Mouse (Mus musculus) midbrain, embryonic 11.5 days (tissue): ENCODE measurements around the gene Pes1. TPM values are rescaled to one million over a fixed set of nuclear protein-coding genes. Genes with fewer than 3 reads are reported as not detected.

Experiments
- ATAC-seq: fragments of 200-750 bp; cut with Nextera tagmentation; 2 replicates; pipeline ENCODE4 v1.8.0; 2017; ENCODE audit warnings: moderate TSS enrichment, moderate library complexity; ENCODE audit not compliant: low FRiP score
- DNase-seq: peaks from one replicate; pipeline ENCODE4 v3.0.0; 2015; ENCODE audit warnings: low spot score; ENCODE audit errors: missing footprints
- H3K27ac ChIP-seq: fragments of 300-500 bp; sonication (generic); 2 replicates; pipeline ENCODE4 v1.5.1; 2014; ENCODE audit warnings: low read depth, low read length
- H3K27me3 ChIP-seq: fragments of 300-500 bp; sonication (generic); 2 replicates; pipeline ENCODE4 v1.6.1; 2014; ENCODE audit warnings: mild to moderate bottlenecking, low read length, moderate library complexity, mixed read lengths; ENCODE audit not compliant: control insufficient read depth, insufficient read depth
- H3K36me3 ChIP-seq: fragments of 300-500 bp; sonication (generic); 2 replicates; pipeline ENCODE4 v1.6.1; 2014; ENCODE audit warnings: mild to moderate bottlenecking, low read length, moderate library complexity, mixed read lengths; ENCODE audit not compliant: control insufficient read depth, insufficient read depth
- H3K4me1 ChIP-seq: fragments of 300-500 bp; sonication (generic); 2 replicates; pipeline ENCODE4 v1.6.1; 2014; ENCODE audit warnings: low read length; ENCODE audit not compliant: control insufficient read depth, insufficient read depth
- H3K4me2 ChIP-seq: fragments of 300-500 bp; sonication (generic); 2 replicates; pipeline ENCODE4 v1.6.1; 2014; ENCODE audit warnings: mild to moderate bottlenecking, moderate library complexity
- H3K4me3 ChIP-seq: fragments of 300-500 bp; sonication (generic); 2 replicates; pipeline ENCODE4 v1.5.1; 2014; ENCODE audit warnings: low read depth, low read length
- H3K9ac ChIP-seq: fragments of 300-500 bp; sonication (generic); 2 replicates; pipeline ENCODE4 v1.6.1; 2014; ENCODE audit warnings: low read length
- H3K9me3 ChIP-seq: fragments of 300-500 bp; sonication (generic); 2 replicates; pipeline ENCODE4 v1.6.1; 2016; ENCODE audit warnings: low read length; ENCODE audit not compliant: control insufficient read depth
- WGBS: fragments of 180-500 bp; shearing (Covaris S2); extraction: QIAGEN DNeasy Blood & Tissue Kit; methylation state at CpG from one replicate; pipeline ENCODE4 v1.1.7; 2014; 5-methylcytosine and 5-hydroxymethylcytosine counted together
- polyA plus RNA-seq: library from polyadenylated mRNA; unstranded; fragments of >200 nt; fragmentation: Nextera tagmentation; extraction: Ambion mirVana; gene quantifications from 2 replicates; pipeline ENCODE4 v1.2.1, GENCODE M21; 2014

Pes1 gene
- polyA plus RNA-seq = 73.0 and 80.6 TPM in 2 replicates

DNA sequence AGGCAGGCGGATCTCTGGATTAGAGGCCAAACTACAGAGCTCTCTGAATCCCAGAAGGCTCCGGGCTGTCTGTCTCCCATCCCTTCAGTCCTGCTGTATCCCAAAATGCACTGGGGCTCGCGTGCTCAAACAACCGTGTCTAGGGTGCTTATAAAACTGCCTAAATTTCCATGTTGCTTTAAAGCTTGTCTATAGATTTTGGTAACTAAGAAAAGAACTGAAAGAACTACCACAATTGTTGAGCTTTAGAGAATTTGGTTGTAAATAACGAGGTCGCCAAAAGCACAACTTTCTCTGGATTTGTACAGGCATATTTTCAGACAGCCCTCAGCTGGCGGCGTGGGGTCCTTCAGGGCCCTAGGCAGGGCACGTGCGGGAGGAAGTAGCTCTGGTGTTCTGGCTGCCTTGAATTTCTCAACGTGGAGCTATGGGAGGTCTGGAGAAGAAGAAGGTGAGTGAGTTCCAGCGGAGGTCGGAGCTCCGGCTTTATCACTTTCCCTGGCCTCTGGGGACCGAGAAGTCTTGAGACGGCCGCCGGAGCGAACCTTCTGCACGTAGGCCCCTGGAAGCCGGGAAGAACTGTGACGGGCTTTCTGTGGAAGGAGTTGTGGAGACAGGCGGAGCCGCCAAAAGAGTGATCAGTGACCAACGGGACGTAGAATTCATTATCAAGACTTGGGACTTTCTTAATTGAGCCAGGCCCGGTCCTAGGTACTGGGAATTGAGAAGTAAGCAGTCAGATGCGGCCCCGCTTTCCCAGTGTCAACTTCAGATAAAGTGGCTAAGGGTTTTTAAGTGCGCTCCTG lies at the start of gene Pes1:
Pes1 (plus strand) TSS at position 366 of the 806 bp plus-strand sequence.
- DNase-seq = peak; percentile 98
- Histone ChIP-seq H3K9me3 (no peaks in the 10 kb centered on the region), H3K36me3 (no peaks in the 10 kb centered on the region), H3K9ac (peak within 1 kb of the TSS; percentile 85), H3K27ac (peak within 1 kb of the TSS; percentile 25; the same call in 1 of the 2 replicates), H3K4me3 (peak within 1 kb of the TSS; percentile 78), H3K4me1 (peaks cover 7% of the 10 kb centered on the region), H3K27me3 (no peaks in the 10 kb centered on the region; the same call in 1 of the 2 replicates), H3K4me2 (peak within 1 kb of the TSS; percentile 88)
- ATAC-seq = peak; percentile 95
- under 1% methylated on average over 31 of the region's 31 CpGs for WGBS

DNA sequence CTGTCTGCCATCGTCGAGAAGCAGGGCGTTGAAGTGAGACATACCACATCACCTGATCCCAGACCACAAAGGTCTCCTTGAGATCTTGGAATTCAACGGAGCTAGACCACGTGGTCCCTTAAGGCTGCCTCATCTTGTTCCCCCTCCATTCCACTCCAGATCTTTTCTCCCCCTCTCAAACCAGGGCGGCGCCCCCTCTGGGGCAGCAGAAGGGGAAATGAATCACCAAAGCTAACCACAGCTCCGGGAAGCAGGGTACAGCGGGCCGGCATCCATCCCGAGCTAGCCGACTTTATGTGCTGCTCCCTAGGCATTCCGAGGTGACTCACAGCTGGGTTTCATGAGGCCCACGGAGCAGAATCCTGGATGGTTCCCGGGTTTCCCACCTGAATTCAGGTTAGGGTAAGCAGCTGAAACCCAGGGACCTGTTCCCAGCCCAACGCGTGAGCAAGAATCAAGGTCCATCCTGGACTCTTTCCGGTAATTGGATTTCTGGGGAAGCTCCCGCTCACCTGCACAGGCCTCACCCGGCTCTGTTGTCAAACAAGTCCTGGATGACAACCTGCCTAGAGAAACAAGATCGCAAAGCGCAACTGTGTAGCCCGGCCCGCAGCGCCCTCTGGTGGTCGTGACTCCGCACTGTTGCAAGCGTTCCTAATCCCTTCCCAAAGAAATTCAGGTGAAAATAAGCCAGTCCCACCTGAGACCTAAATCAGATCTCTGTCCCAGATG lies 49.5 kb upstream of the Pes1 start, which contains the start of gene Slc35e4:
Slc35e4 (minus strand) TSS at position 556 of the 732 bp plus-strand sequence.
- Histone ChIP-seq H3K27ac (no peak within 1 kb of the TSS; the same call in 1 of the 2 replicates), H3K4me3 (peak within 1 kb of the TSS; percentile 56), H3K9ac (peak within 1 kb of the TSS; percentile 70), H3K9me3 (no peaks in the 10 kb centered on the region), H3K4me1 (peaks cover 17% of the 10 kb centered on the region), H3K4me2 (peak within 1 kb of the TSS; percentile 89), H3K36me3 (no peaks in the 10 kb centered on the region), H3K27me3 (peaks cover 9% of the 10 kb centered on the region; the same call in 1 of the 2 replicates)
- ATAC-seq (peak; percentile 64), DNase-seq (peak; percentile 99)
- WGBS = under 1% methylated on average over 28 of the region's 28 CpGs

DNA sequence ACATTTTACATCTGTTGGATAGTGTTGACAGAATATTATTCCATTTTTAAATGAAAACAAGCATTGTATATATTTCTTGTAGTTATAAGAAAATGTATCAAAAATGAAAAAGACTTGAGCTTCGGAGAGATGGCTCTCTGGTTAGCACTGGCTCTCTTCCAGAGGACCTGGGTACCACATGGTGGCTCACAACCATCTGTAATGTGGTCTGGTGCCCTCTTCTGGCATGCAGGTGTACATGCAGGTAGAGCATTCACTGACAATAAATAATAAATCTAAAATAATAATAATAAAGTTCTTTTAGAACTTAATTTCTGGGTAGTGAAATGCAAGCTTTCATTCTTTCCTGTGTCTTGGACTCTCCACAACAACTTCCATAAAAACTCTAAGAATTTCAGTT lies 45.0 kb upstream of the Pes1 start:
- Histone ChIP-seq H3K9ac (no peak overlapping the region), H3K9me3 (no peaks in the 10 kb centered on the region), H3K4me3 (no peak overlapping the region), H3K4me1 (0 out of 2 replicates have a peak, but pooled peaks cover 2% of the 10 kb centered on the region), H3K4me2 (no peak overlapping the region), H3K36me3 (peaks cover 4% of the 10 kb centered on the region; the same call in 1 of the 2 replicates), H3K27ac (no peak overlapping the region), H3K27me3 (no peaks in the 10 kb centered on the region)
- ATAC-seq = no peak
- no peak for DNase-seq
- 72% methylated on average over 1 of the region's 1 CpGs for WGBS

DNA sequence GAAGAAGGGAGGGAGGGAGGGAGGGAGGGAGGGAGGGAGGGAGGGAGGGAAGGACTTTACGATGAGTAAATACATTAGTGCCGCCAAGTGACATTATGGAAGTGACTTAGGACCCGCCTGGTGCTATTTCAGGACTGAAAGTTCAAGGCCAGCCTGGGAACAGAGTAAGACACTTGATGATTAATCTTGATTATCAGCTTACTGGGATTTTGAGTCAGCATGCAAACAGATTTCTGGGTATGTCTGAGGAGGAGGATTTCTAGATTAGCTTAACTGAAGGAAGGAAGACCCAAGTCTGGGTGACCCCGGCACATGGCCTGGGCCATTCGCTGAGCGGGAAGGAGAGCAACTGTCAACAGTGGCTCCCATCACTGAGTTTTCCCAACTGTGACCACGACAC lies 43.3 kb upstream of the Pes1 start:
- H3K4me2 ChIP-seq = no peak overlapping the region
- no peak overlapping the region for H3K27ac ChIP-seq
- no peak overlapping the region for H3K4me3 ChIP-seq
- DNase-seq (no peak), ATAC-seq (no peak)
- no peak overlapping the region for H3K9ac ChIP-seq
- H3K4me1 ChIP-seq = no peaks in the 10 kb centered on the region
- H3K36me3 ChIP-seq = peaks cover 4% of the 10 kb centered on the region
- H3K27me3 ChIP-seq = no peaks in the 10 kb centered on the region
- H3K9me3 ChIP-seq = no peaks in the 10 kb centered on the region
- WGBS = 88% methylated on average over 7 of the region's 7 CpGs

DNA sequence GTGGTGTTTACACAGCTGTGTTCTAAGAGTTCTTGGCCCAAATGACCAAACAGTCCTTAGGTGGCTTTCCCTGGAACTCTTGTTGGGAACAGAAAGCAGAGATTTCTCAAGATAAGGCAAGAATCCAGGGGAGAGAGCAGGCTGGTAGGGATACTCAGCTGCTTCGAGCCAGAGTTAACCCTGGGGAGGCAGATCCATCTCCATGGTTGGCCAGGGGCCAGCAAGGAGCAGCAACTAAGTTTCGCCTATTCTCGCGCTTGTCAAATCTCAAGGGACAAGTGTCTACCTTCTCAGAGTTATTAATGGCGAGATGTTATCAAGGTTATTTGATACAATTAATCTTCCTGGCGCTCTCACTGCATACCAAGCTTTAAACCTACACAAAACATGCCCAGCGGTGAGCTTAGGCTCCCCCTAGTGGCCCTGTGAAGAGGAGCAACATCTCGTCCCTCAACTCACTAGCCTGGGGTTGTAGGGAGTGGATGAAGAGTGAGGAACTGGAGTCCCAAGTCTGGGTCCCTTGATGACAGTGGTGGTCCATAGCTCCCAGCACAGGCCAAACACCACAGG lies 42.4 kb upstream of the Pes1 start:
- Histone ChIP-seq H3K9ac (no peak overlapping the region), H3K4me3 (no peak overlapping the region), H3K9me3 (no peaks in the 10 kb centered on the region), H3K4me1 (no peaks in the 10 kb centered on the region), H3K27ac (no peak overlapping the region), H3K27me3 (no peaks in the 10 kb centered on the region), H3K4me2 (no peak overlapping the region), H3K36me3 (peaks cover 4% of the 10 kb centered on the region)
- WGBS = 38% methylated on average over 8 of the region's 8 CpGs
- ATAC-seq (no peak), DNase-seq (peak; percentile 86)

DNA sequence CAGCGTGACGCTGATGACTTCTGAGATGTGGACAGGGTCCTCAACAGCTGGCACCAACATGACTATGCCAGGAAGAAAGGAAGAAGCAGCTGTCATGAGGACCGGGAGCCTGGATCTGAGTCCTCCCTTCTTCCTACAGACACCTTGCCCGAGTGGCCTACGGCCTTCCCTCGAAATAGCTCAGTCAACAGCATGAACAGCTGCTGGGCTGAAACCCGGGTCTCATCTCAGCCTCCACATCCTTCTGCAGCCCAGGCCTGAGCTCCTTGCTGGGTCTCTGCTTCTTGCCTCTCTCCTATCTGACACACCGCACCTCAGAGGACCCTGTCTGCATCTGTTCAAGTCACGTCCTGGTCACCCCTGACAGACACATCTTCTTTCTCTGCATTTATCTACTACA lies 41.7 kb upstream of the Pes1 start:
- 87% methylated on average over 9 of the region's 9 CpGs for WGBS
- no peak overlapping the region for H3K9ac ChIP-seq
- H3K4me3 ChIP-seq = no peak overlapping the region
- DNase-seq (no peak), ATAC-seq (no peak)
- no peaks in the 10 kb centered on the region for H3K27me3 ChIP-seq
- H3K36me3 ChIP-seq = peaks cover 4% of the 10 kb centered on the region
- no peak overlapping the region for H3K4me2 ChIP-seq
- no peaks in the 10 kb centered on the region for H3K4me1 ChIP-seq
- H3K9me3 ChIP-seq = no peaks in the 10 kb centered on the region
- no peak overlapping the region for H3K27ac ChIP-seq

DNA sequence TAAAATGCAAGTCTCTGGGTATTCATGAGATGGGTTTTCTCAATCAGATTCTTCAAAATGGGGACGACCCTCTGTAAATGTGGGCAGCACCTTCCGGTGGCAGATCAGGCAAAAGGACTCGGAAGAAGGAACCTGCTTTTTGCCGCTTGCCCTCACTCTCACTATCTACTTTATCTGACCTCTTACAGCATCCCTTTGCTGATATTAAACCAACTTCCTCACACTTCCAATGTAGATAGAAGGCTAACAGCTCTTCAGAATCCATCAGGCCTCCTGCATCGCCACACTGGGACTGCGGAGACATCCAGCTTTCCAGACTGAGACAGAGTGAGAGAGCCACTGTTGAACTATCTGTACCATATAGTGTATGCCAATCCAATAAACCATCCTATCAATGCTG lies 41.0 kb upstream of the Pes1 start:
- ATAC-seq (no peak), DNase-seq (no peak)
- Histone ChIP-seq H3K36me3 (peaks cover 4% of the 10 kb centered on the region), H3K9me3 (no peaks in the 10 kb centered on the region), H3K4me2 (no peak overlapping the region), H3K27me3 (no peaks in the 10 kb centered on the region), H3K9ac (no peak overlapping the region), H3K27ac (no peak overlapping the region), H3K4me3 (no peak overlapping the region), H3K4me1 (no peaks in the 10 kb centered on the region)
- WGBS = 97% methylated on average over 6 of the region's 6 CpGs

DNA sequence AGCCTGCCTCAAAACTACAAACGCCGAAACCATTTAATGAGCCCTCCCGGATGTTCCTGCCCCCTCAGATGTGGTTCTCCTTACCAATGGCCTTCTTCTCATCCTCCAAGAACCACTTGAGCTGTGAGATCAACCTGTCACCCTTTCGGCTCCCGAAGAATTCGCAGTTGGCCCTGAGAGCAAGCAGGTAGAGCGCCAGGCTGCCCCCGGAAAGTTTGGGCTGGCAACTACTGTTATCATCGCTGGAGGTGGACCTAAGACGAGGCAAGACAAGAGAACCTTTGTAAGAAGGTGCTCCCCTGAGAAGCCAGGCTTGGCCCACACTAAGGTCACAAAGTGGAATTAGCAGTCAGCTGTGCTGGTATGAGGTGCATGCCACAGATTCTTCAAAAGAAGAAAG lies 37.9 kb upstream of the Pes1 start:
- Histone ChIP-seq H3K9ac (no peak overlapping the region), H3K4me3 (no peak overlapping the region), H3K4me1 (peaks cover under 1% of the 10 kb centered on the region; the same call in 1 of the 2 replicates), H3K9me3 (no peaks in the 10 kb centered on the region), H3K27ac (no peak overlapping the region), H3K36me3 (peaks cover 4% of the 10 kb centered on the region), H3K4me2 (no peak overlapping the region), H3K27me3 (no peaks in the 10 kb centered on the region)
- WGBS = 91% methylated on average over 10 of the region's 10 CpGs
- DNase-seq (no peak), ATAC-seq (no peak)
